Comparison of ENCODE assay signal across 16 mouse cellular contexts in genomic region chr4:54387460-54387859, GRCm38 (mm10).
DNase-seq lines count a peak whose midpoint lies in the region; ATAC-seq lines count a peak whose summit lies in the region.
"Had no signal": no experiment of that assay in that cellular context is flagged by ENCODE, and none has a peak within 500 bp of the region (broad histone marks: within the 10 kb centered on the region; RNA-seq: fewer than 3 reads in every experiment).

No protein-coding gene starts in this region.

- H3K27ac ChIP-seq in forebrain, embryonic 11.5 days (ENCODE audit: low read depth, low read length) = no peak overlapping the region
- H3K27ac ChIP-seq in forebrain, embryonic 16.5 days (ENCODE audit: low read length) = no peak overlapping the region
- H3K27ac ChIP-seq in hindbrain, embryonic 14.5 days = 0 out of 2 replicates have a peak overlapping the region, but pooled peaks have one; percentile 27
- no peak overlapping the region for H3K27ac ChIP-seq in midbrain, embryonic 16.5 days (ENCODE audit: low read length)
- H3K27ac ChIP-seq: hindbrain, embryonic 15.5 days had no signal

- 53% methylated on average over 6 of the region's 6 CpGs for WGBS in forebrain, embryonic 11.5 days
- WGBS in forebrain, embryonic 16.5 days = 23% methylated on average over 6 of the region's 6 CpGs
- WGBS in hindbrain, embryonic 14.5 days = 28% methylated on average over 6 of the region's 6 CpGs
- WGBS in midbrain, embryonic 16.5 days = 39% methylated on average over 6 of the region's 6 CpGs

- H3K4me1 ChIP-seq in forebrain, embryonic 11.5 days (replicated peaks; ENCODE audit: control insufficient read depth, insufficient read depth, low read length) = 0 out of 2 replicates have a peak, but pooled peaks cover 2% of the 10 kb centered on the region
- peaks cover 6% of the 10 kb centered on the region for H3K4me1 ChIP-seq in forebrain, embryonic 16.5 days (replicated peaks; ENCODE audit: control insufficient read depth, insufficient read depth, low read length)
- H3K4me1 ChIP-seq in hindbrain, embryonic 14.5 days (replicated peaks; ENCODE audit: control insufficient read depth, insufficient read depth, low read length) = peaks cover 13% of the 10 kb centered on the region
- peaks cover 4% of the 10 kb centered on the region; the same call in 1 of the 2 replicates for H3K4me1 ChIP-seq in midbrain, embryonic 16.5 days (ENCODE audit: control insufficient read depth, insufficient read depth, low read length)
- H3K4me1 ChIP-seq: hindbrain, embryonic 15.5 days; megakaryocyte, embryonic 14.5 days had no signal

- H3K9me3 ChIP-seq in forebrain, embryonic 11.5 days (ENCODE audit: control insufficient read depth, low read length) = no peaks in the 10 kb centered on the region
- no peaks in the 10 kb centered on the region for H3K9me3 ChIP-seq in forebrain, embryonic 16.5 days (ENCODE audit: control insufficient read depth, low read length)
- H3K9me3 ChIP-seq in hindbrain, embryonic 14.5 days (ENCODE audit: control insufficient read depth, low read length) = no peaks in the 10 kb centered on the region
- H3K9me3 ChIP-seq in midbrain, embryonic 16.5 days (replicated peaks; ENCODE audit: control insufficient read depth, low read length, poor library complexity, severe bottlenecking) = no peaks in the 10 kb centered on the region
- H3K9me3 ChIP-seq: hindbrain, embryonic 15.5 days; megakaryocyte, embryonic 14.5 days had no signal

- H3K9ac ChIP-seq in forebrain, embryonic 11.5 days (ENCODE audit: low read length) = no peak overlapping the region
- no peak overlapping the region for H3K9ac ChIP-seq in forebrain, embryonic 16.5 days (replicated peaks; ENCODE audit: low read depth, low read length)
- H3K9ac ChIP-seq in hindbrain, embryonic 14.5 days = no peak overlapping the region
- no peak overlapping the region for H3K9ac ChIP-seq in midbrain, embryonic 16.5 days (ENCODE audit: low read depth, low read length)
- H3K9ac ChIP-seq: hindbrain, embryonic 15.5 days had no signal

- intact Hi-C loops in gastrocnemius, postnatal 36 days (cut with DNase I) = no loop called here

- no peak overlapping the region for H3K4me2 ChIP-seq in forebrain, embryonic 11.5 days (ENCODE audit: low read depth, low read length, severe bottlenecking)
- H3K4me2 ChIP-seq in forebrain, embryonic 16.5 days (ENCODE audit: low read length) = no peak overlapping the region
- no peak overlapping the region for H3K4me2 ChIP-seq in hindbrain, embryonic 14.5 days (replicated peaks)
- H3K4me2 ChIP-seq in midbrain, embryonic 16.5 days (ENCODE audit: low read length) = no peak overlapping the region
- H3K4me2 ChIP-seq: hindbrain, embryonic 15.5 days; liver, embryonic 11.5 days had no signal

- H3K36me3 ChIP-seq in forebrain, embryonic 11.5 days (ENCODE audit: control insufficient read depth, insufficient read depth, low read length) = no peaks in the 10 kb centered on the region
- H3K36me3 ChIP-seq in forebrain, embryonic 16.5 days (ENCODE audit: control insufficient read depth, insufficient read depth) = no peaks in the 10 kb centered on the region
- H3K36me3 ChIP-seq in hindbrain, embryonic 14.5 days (replicated peaks; ENCODE audit: control insufficient read depth, insufficient read depth) = no peaks in the 10 kb centered on the region
- no peaks in the 10 kb centered on the region for H3K36me3 ChIP-seq in midbrain, embryonic 16.5 days (ENCODE audit: control insufficient read depth, insufficient read depth, low read length)
- H3K36me3 ChIP-seq: G1E; hindbrain, embryonic 15.5 days had no signal

- DNase-seq in forebrain, embryonic 11.5 days (ENCODE audit: low spot score) = no peak
- DNase-seq in embryo, embryonic 11 days = peak; percentile 30
- DNase-seq in hindbrain, embryonic 14.5 days (ENCODE audit: low spot score) = no peak
- DNase-seq in spleen, postnatal 14 days (ENCODE audit: low spot score in 2 of 2) = no peak
- DNase-seq in urinary bladder, adult 18-20 months (ENCODE audit: low spot score in 2 of 2) = no peak
- no peak for DNase-seq in gastrocnemius, postnatal 36 days
- DNase-seq: cerebellum, adult 9-11 months; heart, adult 18-20 months; kidney, postnatal 25 days; retina, postnatal 1 day had no signal

- no peak overlapping the region for H3K4me3 ChIP-seq in forebrain, embryonic 11.5 days (ENCODE audit: low read depth, low read length)
- H3K4me3 ChIP-seq in forebrain, embryonic 16.5 days (replicated peaks; ENCODE audit: low read length) = no peak overlapping the region
- H3K4me3 ChIP-seq in hindbrain, embryonic 14.5 days (replicated peaks; ENCODE audit: low read length) = no peak overlapping the region
- H3K4me3 ChIP-seq in midbrain, embryonic 16.5 days (ENCODE audit: low read depth, low read length) = no peak overlapping the region
- H3K4me3 ChIP-seq: hindbrain, embryonic 15.5 days; megakaryocyte, embryonic 14.5 days had no signal

- H3K27me3 ChIP-seq in forebrain, embryonic 11.5 days (ENCODE audit: control insufficient read depth, insufficient read depth, low read length) = no peaks in the 10 kb centered on the region
- no peaks in the 10 kb centered on the region for H3K27me3 ChIP-seq in forebrain, embryonic 16.5 days (replicated peaks; ENCODE audit: control insufficient read depth, insufficient read depth, low read length)
- no peaks in the 10 kb centered on the region for H3K27me3 ChIP-seq in hindbrain, embryonic 14.5 days (ENCODE audit: control insufficient read depth, insufficient read depth, low read length)
- H3K27me3 ChIP-seq in midbrain, embryonic 16.5 days (ENCODE audit: control insufficient read depth, insufficient read depth, low read depth, low read length) = no peaks in the 10 kb centered on the region
- H3K27me3 ChIP-seq: hindbrain, embryonic 15.5 days; megakaryocyte, embryonic 14.5 days had no signal

- 0 out of 2 replicates have a peak, but pooled peaks have one; percentile 49 for ATAC-seq in forebrain, embryonic 11.5 days (replicated peaks; ENCODE audit: low FRiP score)
- no peak for ATAC-seq in forebrain, embryonic 16.5 days
- no peak; the same call in 1 of the 2 replicates for ATAC-seq in hindbrain, embryonic 14.5 days (ENCODE audit: low FRiP score)
- peak; percentile 17; the same call in 1 of the 2 replicates for ATAC-seq in midbrain, embryonic 16.5 days

Comparison
In these comparisons a context has a peak if more than half of its experiments do, and no peak if none do; other contexts are left out.
1. ATAC-seq: peak in forebrain, embryonic 11.5 days (single experiment) and midbrain, embryonic 16.5 days (single experiment); none in forebrain, embryonic 16.5 days (single experiment) and hindbrain, embryonic 14.5 days (single experiment).